Comparison of ENCODE assay signal across 9 mouse cellular contexts in genomic region chr11:57651281-57651810, GRCm38 (mm10). TPM values are rescaled to one million over a fixed set of nuclear protein-coding genes. Genes with fewer than 3 reads are reported as not detected.
DNase-seq lines count a peak whose midpoint lies in the region; ATAC-seq and TF ChIP-seq lines count a peak whose summit lies in the region.
"Had no signal": no experiment of that assay in that cellular context is flagged by ENCODE, and none has a peak within 500 bp of the region (broad histone marks: within the 10 kb centered on the region; RNA-seq: fewer than 3 reads in every experiment).

No protein-coding gene starts in this region.

- no peaks in the 10 kb centered on the region for H3K36me3 ChIP-seq in midbrain, embryonic 12.5 days
- H3K36me3 ChIP-seq in midbrain, embryonic 13.5 days, result 0 out of 2 replicates have a peak, but pooled peaks cover 3% of the 10 kb centered on the region
- H3K36me3 ChIP-seq in embryonic facial prominence, embryonic 14.5 days (ENCODE audit: control insufficient read depth, insufficient read depth, low read length), result no peaks in the 10 kb centered on the region
- no peaks in the 10 kb centered on the region for H3K36me3 ChIP-seq in hindbrain, embryonic 15.5 days
- H3K36me3 ChIP-seq in limb, embryonic 14.5 days (ENCODE audit: control insufficient read depth, insufficient read depth, low read length), result no peaks in the 10 kb centered on the region

- 35% methylated on average over 15 of the region's 15 CpGs for WGBS in midbrain, embryonic 12.5 days
- 33% methylated on average over 15 of the region's 15 CpGs for WGBS in midbrain, embryonic 13.5 days
- WGBS in embryonic facial prominence, embryonic 14.5 days, result 39% methylated on average over 15 of the region's 15 CpGs
- 36% methylated on average over 15 of the region's 15 CpGs for WGBS in hindbrain, embryonic 15.5 days
- 48% methylated on average over 15 of the region's 15 CpGs for WGBS in limb, embryonic 14.5 days

- 0 out of 2 replicates have a peak overlapping the region, but pooled peaks have one; percentile 12 for H3K27ac ChIP-seq in midbrain, embryonic 12.5 days (replicated peaks)
- H3K27ac ChIP-seq in midbrain, embryonic 13.5 days, result no peak overlapping the region
- no peak overlapping the region for H3K27ac ChIP-seq in embryonic facial prominence, embryonic 14.5 days (replicated peaks; ENCODE audit: low read depth, low read length)
- H3K27ac ChIP-seq in hindbrain, embryonic 15.5 days (replicated peaks), result 0 out of 2 replicates have a peak overlapping the region, but pooled peaks have one; percentile 23
- peak overlapping the region; percentile 63; the same call in 1 of the 2 replicates for H3K27ac ChIP-seq in limb, embryonic 14.5 days (replicated peaks; ENCODE audit: low read depth, low read length)

- peak; percentile 60 for DNase-seq in embryonic facial prominence, embryonic 14.5 days (ENCODE audit: low spot score)
- peak; percentile 29 for DNase-seq in limb, embryonic 14.5 days (ENCODE audit: low spot score)
- peak; percentile 68 for DNase-seq in spleen, adult 12 weeks (ENCODE audit: low spot score)
- DNase-seq in cerebellum, postnatal 36 days, result no peak

- H3K4me2 ChIP-seq in midbrain, embryonic 12.5 days (replicated peaks), result no peak overlapping the region
- no peak overlapping the region for H3K4me2 ChIP-seq in midbrain, embryonic 13.5 days (replicated peaks)
- H3K4me2 ChIP-seq in embryonic facial prominence, embryonic 14.5 days (ENCODE audit: low read depth, low read length), result 0 out of 2 replicates have a peak overlapping the region, but pooled peaks have one; percentile 1
- H3K4me2 ChIP-seq in hindbrain, embryonic 15.5 days, result peak overlapping the region; percentile 32
- no peak overlapping the region for H3K4me2 ChIP-seq in limb, embryonic 14.5 days (replicated peaks; ENCODE audit: low read depth, low read length, severe bottlenecking)

- no peak overlapping the region for H3K9ac ChIP-seq in midbrain, embryonic 12.5 days (replicated peaks)
- H3K9ac ChIP-seq in midbrain, embryonic 13.5 days (replicated peaks), result no peak overlapping the region
- H3K9ac ChIP-seq in embryonic facial prominence, embryonic 14.5 days (ENCODE audit: low read depth, low read length), result peak overlapping the region; percentile 45; the same call in 1 of the 2 replicates
- H3K9ac ChIP-seq in hindbrain, embryonic 15.5 days, result no peak overlapping the region
- H3K9ac ChIP-seq in limb, embryonic 14.5 days (ENCODE audit: low read depth, low read length, severe bottlenecking), result no peak overlapping the region; the same call in 1 of the 2 replicates

- H3K9me3 ChIP-seq in midbrain, embryonic 12.5 days, result no peaks in the 10 kb centered on the region
- H3K9me3 ChIP-seq in midbrain, embryonic 13.5 days, result no peaks in the 10 kb centered on the region
- no peaks in the 10 kb centered on the region for H3K9me3 ChIP-seq in embryonic facial prominence, embryonic 14.5 days (ENCODE audit: control insufficient read depth, low read length)
- H3K9me3 ChIP-seq in hindbrain, embryonic 15.5 days, result no peaks in the 10 kb centered on the region
- no peaks in the 10 kb centered on the region for H3K9me3 ChIP-seq in limb, embryonic 14.5 days (ENCODE audit: control insufficient read depth, low read length)

- no peak overlapping the region for H3K4me3 ChIP-seq in midbrain, embryonic 12.5 days
- no peak overlapping the region for H3K4me3 ChIP-seq in midbrain, embryonic 13.5 days (replicated peaks)
- no peak overlapping the region for H3K4me3 ChIP-seq in embryonic facial prominence, embryonic 14.5 days (ENCODE audit: low read depth, low read length)
- no peak overlapping the region for H3K4me3 ChIP-seq in hindbrain, embryonic 15.5 days
- no peak overlapping the region for H3K4me3 ChIP-seq in limb, embryonic 14.5 days (replicated peaks; ENCODE audit: low read length)
- H3K4me3 ChIP-seq: myocyte had no signal

- H3K27me3 ChIP-seq in midbrain, embryonic 12.5 days, result peaks cover 35% of the 10 kb centered on the region; the same call in 1 of the 2 replicates
- H3K27me3 ChIP-seq in midbrain, embryonic 13.5 days, result peaks cover 15% of the 10 kb centered on the region
- H3K27me3 ChIP-seq in embryonic facial prominence, embryonic 14.5 days (replicated peaks; ENCODE audit: control insufficient read depth, insufficient read depth, low read length), result no peaks in the 10 kb centered on the region
- H3K27me3 ChIP-seq in hindbrain, embryonic 15.5 days, result no peaks in the 10 kb centered on the region
- no peaks in the 10 kb centered on the region for H3K27me3 ChIP-seq in limb, embryonic 14.5 days (ENCODE audit: control insufficient read depth, insufficient read depth, low read length)

- ATAC-seq in midbrain, embryonic 12.5 days (ENCODE audit: low FRiP score, low read depth), result no peak
- no peak for ATAC-seq in midbrain, embryonic 13.5 days
- ATAC-seq in embryonic facial prominence, embryonic 14.5 days (ENCODE audit: low read depth), result 0 out of 2 replicates have a peak, but pooled peaks have one; percentile 20
- no peak for ATAC-seq in hindbrain, embryonic 15.5 days (ENCODE audit: low FRiP score, low read depth)
- no peak for ATAC-seq in limb, embryonic 14.5 days (ENCODE audit: low FRiP score, low read depth)
- ATAC-seq in granulocyte monocyte progenitor cell, adult 5-6 weeks (replicated peaks; ENCODE audit: poor library complexity, severe bottlenecking), result no peak

- no peak for TF ChIP-seq POLR2A in limb, embryonic 14.5 days (IDR thresholded peaks at IDR 0.05; ENCODE audit: borderline replicate concordance, extremely low read depth, insufficient read depth, insufficient read length)

- H3K4me1 ChIP-seq in midbrain, embryonic 12.5 days, result peaks cover 53% of the 10 kb centered on the region
- peaks cover 68% of the 10 kb centered on the region for H3K4me1 ChIP-seq in midbrain, embryonic 13.5 days (replicated peaks)
- H3K4me1 ChIP-seq in embryonic facial prominence, embryonic 14.5 days (ENCODE audit: control insufficient read depth, insufficient read depth, low read length), result peaks cover 42% of the 10 kb centered on the region
- H3K4me1 ChIP-seq in hindbrain, embryonic 15.5 days (replicated peaks), result peaks cover 33% of the 10 kb centered on the region
- peaks cover 41% of the 10 kb centered on the region for H3K4me1 ChIP-seq in limb, embryonic 14.5 days (ENCODE audit: control insufficient read depth, insufficient read depth, low read length)

RNA-seq across cellular contexts. Expression of gene Galnt10, which starts 6.1 kb away (rescaled TPM):
- 25.8 and 26.6 TPM in 2 replicates for polyA plus RNA-seq in midbrain, embryonic 12.5 days (2016; fragmentation: Nextera tagmentation; extraction: Ambion mirVana)
- polyA plus RNA-seq in midbrain, embryonic 13.5 days (2015; fragmentation: Nextera tagmentation; extraction: Ambion mirVana), result 13.0 and 15.6 TPM in 2 replicates
- polyA plus RNA-seq in embryonic facial prominence, embryonic 14.5 days (2014; fragmentation: Nextera tagmentation; extraction: Ambion mirVana), result 19.7 and 22.5 TPM in 2 replicates
- polyA plus RNA-seq in hindbrain, embryonic 15.5 days (2015; fragmentation: Nextera tagmentation; extraction: Ambion mirVana), result 14.6 and 15.4 TPM in 2 replicates
- polyA plus RNA-seq in limb, embryonic 14.5 days (2012; rRNA removed), result 26.5 and 30.3 TPM in 2 replicates
- polyA plus RNA-seq in limb, embryonic 14.5 days (2014; fragmentation: Nextera tagmentation; extraction: Ambion mirVana), result 24.4 and 27.5 TPM in 2 replicates
- total RNA-seq in granulocyte monocyte progenitor cell, adult 5-6 weeks (2014; fragmentation: Nextera tagmentation), result 5.1 and 6.8 TPM in 2 replicates
- 7.8 and 8.9 TPM in 2 replicates for total RNA-seq in granulocyte monocyte progenitor cell, adult 5-6 weeks (2017)

Comparison
In these comparisons a context has a peak if more than half of its experiments do, and no peak if none do; other contexts are left out.
1. H3K27ac ChIP-seq: peak in midbrain, embryonic 12.5 days (single experiment), hindbrain, embryonic 15.5 days (single experiment) and limb, embryonic 14.5 days (single experiment); none in midbrain, embryonic 13.5 days (single experiment) and embryonic facial prominence, embryonic 14.5 days (single experiment).
2. H3K4me2 ChIP-seq: peak in embryonic facial prominence, embryonic 14.5 days (single experiment) and hindbrain, embryonic 15.5 days (single experiment); none in midbrain, embryonic 12.5 days (single experiment), midbrain, embryonic 13.5 days (single experiment) and limb, embryonic 14.5 days (single experiment).
3. DNase-seq: peak in embryonic facial prominence, embryonic 14.5 days (single experiment), limb, embryonic 14.5 days (single experiment) and spleen, adult 12 weeks (single experiment); none in cerebellum, postnatal 36 days (0 of 2).